Mouse (Mus musculus): ENCODE data around the gene Lmbrd2.

- no peak for TF ChIP-seq POLR2A (IDR thresholded peaks at IDR 0.05; ENCODE audit: control insufficient read depth, extremely low read depth, insufficient read depth, low read length, poor library complexity)
- no peak for TF ChIP-seq CTCF (IDR thresholded peaks at IDR 0.05; ENCODE audit: borderline replicate concordance, control insufficient read depth, extremely low read depth, insufficient read depth, low read length, poor library complexity)
Observed at GRCm38 (mm10) chr15:9124856-9125255, 15.5 kb upstream of the Lmbrd2 start.

All from thymus, adult 2 months (tissue).